Mouse (Mus musculus): ENCODE measurements around the gene Ssr4.

The Ssr4 gene

DNA sequence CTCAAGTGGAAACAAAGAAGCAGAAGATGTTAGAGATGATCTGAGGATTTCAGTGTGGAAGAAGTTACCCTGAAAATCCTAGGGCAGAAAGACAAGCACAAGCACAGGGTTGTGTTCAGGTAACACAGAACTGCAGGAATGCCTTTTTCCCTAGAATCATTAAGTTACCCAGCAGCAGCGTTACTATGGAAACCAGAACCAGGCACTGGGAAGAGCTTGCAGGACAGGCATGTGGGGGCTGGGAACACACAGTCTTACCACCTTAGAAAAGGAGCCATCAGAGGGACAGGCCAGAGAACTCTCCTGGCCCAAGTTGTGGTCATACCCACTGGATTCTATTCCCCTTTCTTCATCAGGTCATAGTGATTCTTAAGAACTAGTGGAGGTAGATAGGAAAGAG is 19.0 kb downstream of the Ssr4 start:
- no peak for DNase-seq (ENCODE audit: low spot score in 2 of 2)

DNA sequence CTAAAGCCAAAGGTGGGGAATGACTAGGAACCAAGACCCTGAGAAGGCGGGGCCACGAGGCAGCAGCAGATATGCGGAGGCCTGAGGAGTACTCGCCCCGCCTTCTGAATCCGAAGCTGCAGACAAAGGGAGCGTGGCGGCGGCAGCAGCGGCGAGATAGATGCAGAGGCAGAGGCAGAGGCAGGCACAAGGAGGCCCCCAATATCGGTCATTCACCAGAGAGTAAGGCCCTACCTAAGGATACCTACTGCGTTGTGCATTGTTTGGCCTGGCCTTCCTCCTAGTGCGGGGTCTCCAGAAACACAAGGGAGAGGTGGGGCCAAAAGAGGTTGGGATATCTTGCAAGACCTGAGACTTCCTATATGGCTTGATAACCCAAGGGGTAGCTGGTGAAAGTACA is 28.2 kb downstream of the Ssr4 start:
- no peak for DNase-seq (ENCODE audit: low spot score in 2 of 2)

DNA sequence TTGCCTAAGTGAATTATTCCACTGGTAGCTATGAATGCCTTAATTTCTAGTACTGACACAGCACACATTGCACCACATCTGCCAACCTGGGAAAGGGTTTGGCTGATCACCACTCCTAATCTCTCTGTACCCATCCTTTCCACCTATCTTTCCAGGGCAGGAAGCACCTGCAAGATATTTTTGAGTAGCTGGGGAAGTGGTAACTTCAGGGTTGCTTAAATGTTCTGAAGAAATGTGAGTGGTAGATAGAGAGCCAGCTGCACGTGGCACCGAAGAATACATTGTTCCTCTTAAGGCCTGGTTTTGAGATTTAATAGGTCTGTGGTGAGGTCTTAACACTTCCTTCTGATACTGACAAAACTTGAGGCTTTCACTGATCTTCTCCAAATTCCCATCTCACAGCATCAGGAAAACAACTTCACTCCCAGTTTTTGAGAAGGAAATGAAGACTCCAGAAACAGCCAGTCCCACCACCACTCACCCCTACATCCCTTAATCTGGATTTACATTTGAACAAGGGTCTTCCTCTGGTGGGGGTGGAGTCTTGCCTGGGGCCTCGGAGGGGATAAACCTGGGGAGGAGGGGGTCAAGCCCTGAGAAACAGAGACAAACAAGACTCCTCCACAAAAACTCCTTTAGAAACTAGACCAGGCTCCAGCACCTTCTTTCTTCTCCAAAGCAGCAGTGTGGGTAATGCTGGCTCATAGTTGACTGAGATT is 29.9 kb downstream of the Ssr4 start:
- DNase-seq (ENCODE audit: low spot score in 2 of 2), result no peak

DNA sequence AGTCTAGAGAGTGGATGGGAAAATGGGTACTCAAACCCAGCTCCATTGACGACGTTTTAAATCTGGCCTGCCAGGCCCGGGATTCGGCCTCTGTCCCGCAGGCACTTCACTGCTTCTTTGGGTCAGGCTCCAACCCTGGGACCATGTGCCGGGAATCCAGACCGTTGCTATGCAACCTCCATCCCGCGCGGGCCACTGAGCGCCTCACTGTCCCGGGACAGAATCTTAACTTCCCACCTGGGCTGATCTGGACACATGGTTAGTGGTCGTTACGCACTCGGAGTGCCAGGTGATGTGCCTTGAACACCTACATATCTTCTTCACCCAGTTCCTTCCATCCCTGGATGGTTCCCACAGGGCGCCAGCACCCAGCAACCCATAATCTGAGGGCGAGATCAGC is 36.9 kb downstream of the Ssr4 start:
- no peak for DNase-seq (ENCODE audit: low spot score in 2 of 2)

DNA sequence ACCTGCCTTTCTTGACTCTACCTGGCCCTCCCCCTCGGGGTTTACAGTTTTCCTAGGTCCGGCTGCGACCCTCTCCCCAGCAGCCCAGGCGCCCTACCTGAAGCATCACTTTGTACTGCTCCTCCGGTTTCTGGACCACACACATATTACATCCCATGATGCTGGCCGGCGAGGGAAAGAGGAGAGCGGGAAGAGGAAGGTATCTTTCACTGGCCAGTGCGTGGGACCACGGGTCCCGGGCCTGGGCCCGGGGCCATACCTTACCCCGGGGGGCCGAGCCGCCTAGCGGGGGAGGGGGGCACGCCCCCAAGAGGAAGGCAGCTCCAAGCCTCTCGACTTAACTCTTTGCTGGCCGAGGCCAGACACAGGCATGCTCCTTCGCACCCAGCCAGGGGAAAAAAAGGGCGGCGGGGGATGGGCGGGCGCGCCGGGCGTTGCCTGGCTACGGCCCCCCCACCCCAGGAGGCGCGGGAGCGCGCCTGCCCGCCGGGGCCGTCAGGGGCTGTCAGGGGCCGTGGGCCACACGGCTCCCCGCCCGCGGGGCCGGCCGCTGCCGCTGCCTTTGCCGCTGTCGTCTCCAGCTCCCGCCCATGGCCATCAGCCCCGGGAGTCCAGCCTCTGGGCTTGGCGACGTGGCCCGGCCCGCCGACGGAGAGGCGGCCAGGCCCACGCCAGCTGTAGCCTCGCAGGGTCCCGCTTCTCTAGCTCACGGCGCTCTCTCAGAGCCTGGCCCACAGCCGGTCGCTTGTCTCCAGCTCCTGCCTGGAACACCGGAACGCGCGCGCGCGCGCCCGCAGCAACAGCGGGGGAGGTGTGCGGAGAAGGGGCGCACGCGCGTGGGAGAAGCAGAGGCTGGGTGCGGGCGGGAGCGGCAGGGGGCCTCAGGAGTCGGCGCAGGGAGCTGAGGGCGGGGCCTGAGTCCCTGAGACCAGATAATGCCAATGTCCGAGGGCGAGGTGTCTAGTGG is 37.6 kb downstream of the Ssr4 start, which contains the start of gene Pdzd4:
TSS of gene Pdzd4 (minus strand) at position 785 of the 967 bp plus-strand sequence.
- DNase-seq (ENCODE audit: low spot score in 2 of 2), result peak; percentile 22 to 45

DNA sequence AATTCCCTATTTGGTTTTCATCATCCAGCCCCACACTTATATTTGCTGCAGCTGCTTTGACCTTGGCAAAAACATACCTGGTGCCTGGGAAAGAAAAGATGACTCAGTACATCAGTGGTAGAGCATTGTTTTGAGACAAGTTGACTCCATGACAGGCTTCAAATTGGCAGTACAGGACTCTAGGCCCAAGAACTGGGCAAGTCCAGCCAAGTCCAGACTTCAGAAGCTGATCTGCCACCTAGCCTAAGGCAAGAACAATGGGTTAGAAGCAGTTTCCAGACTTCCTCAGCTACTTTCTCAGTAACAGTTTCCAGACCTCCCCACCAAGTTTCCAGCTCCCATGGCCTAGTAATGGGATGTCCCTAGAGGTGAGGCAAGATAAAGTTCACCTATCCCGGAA is 48.9 kb downstream of the Ssr4 start:
- no peak for DNase-seq (ENCODE audit: low spot score in 2 of 2)

DNA sequence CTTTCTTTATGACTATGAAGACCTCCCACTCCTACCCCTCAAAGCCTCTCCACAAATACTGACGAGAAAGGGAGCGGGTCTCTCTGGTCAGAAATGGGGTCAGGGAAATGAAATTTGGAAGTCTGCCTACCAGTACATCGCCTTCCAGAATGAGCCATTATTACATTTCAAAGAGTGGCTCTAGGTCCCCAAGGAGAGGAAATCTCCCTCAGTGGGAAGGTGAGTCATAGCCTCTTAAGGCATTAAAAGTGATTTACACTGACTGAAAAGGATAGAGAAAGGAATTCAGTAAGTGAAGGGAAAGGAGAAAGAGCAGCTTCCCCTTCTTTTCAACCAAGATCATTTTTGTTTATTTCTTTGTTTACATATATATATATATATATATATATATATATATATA is 49.9 kb downstream of the Ssr4 start:
- no peak for DNase-seq (ENCODE audit: low spot score in 2 of 2)

All from right cerebral cortex, postnatal 36 days (tissue).